Mouse (Mus musculus): ENCODE data around the gene Ppm1h. TPM values are rescaled to one million over a fixed set of nuclear protein-coding genes. Genes with fewer than 3 reads are reported as not detected.
"Not testable (repeated sequence)": the region's sequence is repeated elsewhere in the genome, so short reads cannot be mapped to it uniquely, and the experiment has no call there.

Ppm1h gene
- total RNA-seq, 2 experiments from 2014 or later: 5.0 to 6.5 TPM

- no peak for ATAC-seq (replicated peaks; ENCODE audit: low FRiP score, poor library complexity, severe bottlenecking)
Measured at GRCm38 (mm10) chr10:122944888-122945287, 266.3 kb downstream of the Ppm1h start.

- ATAC-seq (replicated peaks; ENCODE audit: low FRiP score, poor library complexity, severe bottlenecking): no peak
Measured at GRCm38 (mm10) chr10:122950966-122951365, 272.4 kb downstream of the Ppm1h start.

DNA sequence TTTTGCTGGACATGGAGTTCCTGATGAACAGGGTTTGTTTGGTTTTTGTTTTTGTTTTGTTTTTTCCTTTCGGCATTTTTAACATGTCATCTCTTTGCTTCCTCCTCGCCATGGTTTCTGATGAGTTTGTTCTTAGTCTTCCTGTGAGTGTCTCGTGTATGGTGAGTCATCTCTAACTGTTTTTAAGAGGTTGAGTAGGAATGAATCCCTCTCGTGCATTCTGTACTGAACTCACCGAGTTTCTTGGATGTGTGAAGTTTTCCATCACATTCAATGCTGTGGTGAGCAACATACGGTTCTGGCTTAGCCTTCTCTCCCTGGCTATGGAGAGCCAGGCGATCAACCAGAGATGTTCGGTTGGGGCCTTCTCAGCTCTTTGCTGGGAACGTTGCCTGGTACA lies 275.0 kb downstream of the Ppm1h start:
- no peak for ATAC-seq (replicated peaks; ENCODE audit: low FRiP score, poor library complexity, severe bottlenecking)

DNA sequence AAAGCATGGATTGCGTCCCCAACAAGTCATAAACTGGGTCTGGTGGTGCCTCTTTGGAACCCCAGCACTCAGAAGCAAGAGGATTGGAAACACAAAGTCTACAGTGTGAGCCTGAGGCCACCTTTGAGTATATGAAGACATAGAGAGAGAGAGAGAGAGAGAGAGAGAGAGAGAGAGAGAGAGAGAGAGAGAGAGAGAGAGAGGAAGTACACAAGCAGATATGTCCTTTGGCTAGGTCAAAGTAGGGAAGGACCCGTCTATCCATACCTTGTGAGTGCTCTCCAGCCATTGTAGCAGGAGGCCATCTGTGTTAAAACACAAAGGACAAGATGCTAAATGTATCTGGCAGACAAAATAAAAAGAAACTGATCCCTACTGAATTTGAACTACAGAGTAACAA lies 279.4 kb downstream of the Ppm1h start:
- ATAC-seq (replicated peaks; ENCODE audit: low FRiP score, poor library complexity, severe bottlenecking): no peak

- ATAC-seq (replicated peaks; ENCODE audit: low FRiP score, poor library complexity, severe bottlenecking): no peak
Measured at GRCm38 (mm10) chr10:122958699-122959098, 280.1 kb downstream of the Ppm1h start.

- no peak for ATAC-seq (replicated peaks; ENCODE audit: low FRiP score, poor library complexity, severe bottlenecking)
Measured at GRCm38 (mm10) chr10:122960216-122960615, 281.7 kb downstream of the Ppm1h start.

- no peak for ATAC-seq (replicated peaks; ENCODE audit: low FRiP score, poor library complexity, severe bottlenecking)
Measured at GRCm38 (mm10) chr10:122960738-122961137, 282.2 kb downstream of the Ppm1h start.

DNA sequence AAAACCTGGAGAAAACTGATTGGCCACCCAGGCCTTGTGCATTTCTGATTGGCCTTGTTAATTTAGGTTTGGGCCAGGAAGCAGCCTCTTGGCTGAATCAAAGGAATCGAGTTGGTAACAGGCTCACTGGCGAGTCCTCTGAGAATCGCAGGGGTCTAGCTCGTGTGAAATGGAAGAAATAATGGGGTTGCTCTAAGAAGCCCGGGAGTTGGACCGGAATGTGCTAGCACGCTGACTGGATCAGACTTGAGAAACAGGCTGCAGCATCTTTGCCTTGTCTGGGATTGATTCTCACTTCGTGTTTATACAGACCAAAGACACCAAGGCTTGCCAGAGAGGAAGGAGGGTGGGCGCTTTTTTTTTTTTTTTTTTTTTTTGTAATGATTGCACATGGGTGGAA lies 282.9 kb downstream of the Ppm1h start:
- no peak for ATAC-seq (replicated peaks; ENCODE audit: low FRiP score, poor library complexity, severe bottlenecking)

DNA sequence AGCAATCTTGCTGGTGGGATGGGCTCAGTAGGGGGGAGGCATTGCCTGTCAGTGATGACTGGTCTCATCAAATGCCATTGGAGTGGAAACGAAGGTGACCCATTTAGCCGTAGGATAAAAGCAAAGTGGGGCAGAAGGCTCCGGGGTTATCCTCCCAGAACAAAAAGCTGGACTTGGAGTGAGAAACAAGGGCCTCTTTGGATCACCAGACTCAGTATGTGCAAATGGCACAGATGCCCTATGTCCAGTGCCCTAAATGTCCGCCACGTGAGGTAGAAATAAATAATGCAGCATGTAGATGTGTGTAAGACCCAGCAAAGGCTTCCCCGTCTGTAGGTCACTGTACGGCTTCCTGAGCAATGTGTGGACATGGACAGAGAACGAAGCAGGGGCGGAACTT lies 284.1 kb downstream of the Ppm1h start:
- no peak for ATAC-seq (replicated peaks; ENCODE audit: low FRiP score, poor library complexity, severe bottlenecking)

- ATAC-seq (replicated peaks; ENCODE audit: low FRiP score, poor library complexity, severe bottlenecking): no peak
Measured at GRCm38 (mm10) chr10:122963463-122964240, 285.1 kb downstream of the Ppm1h start.

- no peak for ATAC-seq (replicated peaks; ENCODE audit: low FRiP score, poor library complexity, severe bottlenecking)
Measured at GRCm38 (mm10) chr10:122964241-122964636, 285.7 kb downstream of the Ppm1h start.

DNA sequence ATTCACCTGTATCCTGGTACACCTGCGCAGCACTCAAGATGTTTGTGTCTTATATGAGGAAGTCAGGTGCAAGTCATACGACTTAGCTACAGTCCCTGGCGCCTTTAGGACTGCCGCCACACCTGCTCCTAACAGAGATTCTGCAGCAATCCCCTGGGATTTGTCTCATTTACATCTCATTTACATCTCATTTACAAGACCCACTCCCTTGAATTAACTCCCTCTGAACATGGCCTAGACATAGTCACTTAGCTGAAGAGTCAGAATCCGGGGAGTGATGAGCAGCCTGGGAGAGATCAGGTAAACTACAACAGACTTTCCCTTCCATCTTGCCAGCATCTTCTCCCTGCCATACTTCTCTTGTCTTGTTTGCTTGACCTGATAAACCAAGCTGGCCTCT lies 287.1 kb downstream of the Ppm1h start:
- not testable (repeated sequence) for ATAC-seq (replicated peaks; ENCODE audit: low FRiP score, poor library complexity, severe bottlenecking)

DNA sequence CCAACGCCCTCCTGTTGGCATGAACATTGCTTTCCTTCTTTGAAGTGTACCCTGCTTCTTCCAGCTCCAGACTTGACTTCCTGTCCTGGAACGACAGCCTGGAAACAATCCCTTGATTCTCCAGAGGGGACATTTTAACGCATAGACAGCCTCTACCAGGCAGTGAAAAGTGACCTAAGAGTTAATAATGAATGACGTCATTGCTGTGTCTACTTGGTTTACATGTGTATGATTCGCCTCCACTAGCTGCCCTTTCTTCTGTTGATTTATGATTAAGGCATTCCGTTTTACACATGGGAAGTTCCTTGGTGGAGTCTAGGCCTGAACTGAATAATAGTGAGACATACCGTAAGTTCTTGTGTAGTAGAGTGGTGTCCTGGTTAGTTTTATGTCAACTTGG lies 287.9 kb downstream of the Ppm1h start:
- ATAC-seq (replicated peaks; ENCODE audit: low FRiP score, poor library complexity, severe bottlenecking): no peak

GRCm38 (mm10) chr10:122970188-122970587 lies 291.6 kb downstream of the Ppm1h start:
- no peak for ATAC-seq (replicated peaks; ENCODE audit: low FRiP score, poor library complexity, severe bottlenecking)

DNA sequence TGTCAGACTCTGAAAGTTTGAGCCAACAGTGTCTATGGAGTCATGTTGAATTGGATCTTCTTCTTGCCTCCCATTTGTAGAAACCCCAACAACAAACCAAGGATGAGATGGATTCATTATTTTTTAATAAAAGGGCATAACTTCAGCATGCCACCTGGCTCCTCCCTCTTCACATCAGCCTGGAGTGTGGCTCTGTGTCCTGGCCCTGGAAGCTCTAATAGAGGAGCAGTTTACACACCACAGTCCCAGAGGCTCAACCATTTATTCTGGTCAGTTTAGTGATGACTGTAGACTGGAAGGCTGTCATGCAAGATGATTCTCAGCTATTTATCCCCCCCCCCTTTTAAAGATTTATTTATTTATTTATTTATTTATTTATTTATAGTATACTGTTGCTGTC lies 294.7 kb downstream of the Ppm1h start:
- ATAC-seq (replicated peaks; ENCODE audit: low FRiP score, poor library complexity, severe bottlenecking): no peak

DNA sequence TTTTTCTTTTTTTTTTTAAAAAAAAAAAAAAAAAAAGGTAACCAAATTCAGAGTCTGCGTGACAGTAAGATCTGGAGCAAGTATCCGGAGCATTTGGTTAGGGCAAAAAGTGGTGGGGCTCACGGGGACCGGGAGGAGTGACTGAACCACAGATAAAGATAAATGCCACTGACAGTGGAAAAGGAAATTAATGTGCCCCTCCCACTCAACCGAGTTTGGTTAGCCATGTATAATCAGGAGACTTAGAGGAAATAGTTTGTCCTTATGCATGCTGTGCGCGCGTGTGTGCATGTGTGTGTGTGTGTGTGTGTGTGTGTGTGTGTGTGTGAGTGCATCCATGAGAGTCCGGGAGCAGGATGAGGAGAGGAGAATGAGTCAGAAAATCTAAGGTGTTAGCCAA lies 297.5 kb downstream of the Ppm1h start:
- no peak for ATAC-seq (replicated peaks; ENCODE audit: low FRiP score, poor library complexity, severe bottlenecking)

DNA sequence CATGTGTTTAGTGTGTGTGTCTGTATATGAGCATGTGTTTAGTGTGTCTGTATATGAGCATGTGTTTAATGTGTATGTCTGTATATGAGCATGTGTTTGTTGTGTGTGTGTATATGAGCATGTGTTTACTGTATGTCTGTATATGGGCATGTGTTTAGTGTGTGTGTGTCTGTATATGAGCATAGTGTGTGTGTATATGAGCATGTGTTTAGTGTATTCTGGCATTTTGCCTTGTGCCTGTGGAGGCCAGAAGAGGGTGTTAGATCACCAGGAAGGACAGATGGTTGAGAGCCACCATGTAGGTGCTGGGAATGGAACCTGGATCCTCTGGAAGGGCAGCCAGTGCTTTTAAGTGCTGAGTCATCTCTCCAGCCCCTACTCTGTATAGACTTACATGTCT lies 300.8 kb downstream of the Ppm1h start:
- ATAC-seq (replicated peaks; ENCODE audit: low FRiP score, poor library complexity, severe bottlenecking): no peak

DNA sequence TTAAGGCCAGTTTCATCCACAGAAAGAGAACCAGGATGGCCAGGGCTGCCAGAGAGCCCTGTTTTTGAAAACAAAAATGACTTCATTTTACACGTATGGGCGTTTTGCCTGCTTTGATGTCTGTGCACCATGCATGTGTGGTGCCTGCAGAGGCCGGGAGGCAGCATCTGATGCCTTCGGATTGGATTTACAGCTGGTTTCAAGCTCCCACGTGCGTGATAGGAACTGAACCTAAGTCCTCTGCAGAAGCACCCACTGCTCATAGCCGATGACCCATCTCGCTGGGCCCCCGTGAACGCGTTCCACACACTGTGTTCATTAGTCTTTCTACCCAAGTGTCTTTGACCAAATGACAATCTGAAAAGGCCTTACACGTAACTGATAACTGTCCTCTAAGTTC lies 301.6 kb downstream of the Ppm1h start:
- ATAC-seq (replicated peaks; ENCODE audit: low FRiP score, poor library complexity, severe bottlenecking): no peak

DNA sequence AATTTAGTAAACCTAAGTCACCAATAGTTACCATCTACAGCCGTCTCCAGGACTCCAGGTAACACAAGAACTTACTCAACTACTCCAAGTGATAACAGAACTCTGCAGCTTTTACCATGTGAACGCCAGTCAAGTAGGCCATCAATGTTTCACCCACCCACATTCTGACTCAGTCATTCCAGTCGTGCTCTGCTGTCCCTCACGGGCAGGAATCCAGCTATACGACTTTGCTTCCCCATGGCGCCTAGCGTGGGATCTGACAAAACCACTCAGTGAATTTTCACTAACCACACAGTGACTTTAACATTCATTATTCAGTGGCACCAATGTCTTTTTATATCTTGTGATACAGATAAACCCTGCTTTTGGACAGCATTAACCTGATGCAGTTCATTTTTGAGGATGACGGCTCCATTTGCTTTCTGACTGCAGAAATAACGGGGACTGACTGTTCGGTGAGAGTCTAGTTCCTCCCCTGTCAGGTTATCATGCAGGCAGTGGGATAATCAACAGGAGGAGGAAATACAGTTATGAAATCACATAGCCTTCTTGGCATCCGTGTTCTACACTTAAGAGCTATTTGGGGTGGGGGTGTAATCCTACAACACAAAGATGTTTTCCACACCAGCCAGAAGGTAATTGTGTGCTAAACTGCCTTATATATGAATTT lies 304.5 kb downstream of the Ppm1h start:
- ATAC-seq (replicated peaks; ENCODE audit: low FRiP score, poor library complexity, severe bottlenecking): no peak

DNA sequence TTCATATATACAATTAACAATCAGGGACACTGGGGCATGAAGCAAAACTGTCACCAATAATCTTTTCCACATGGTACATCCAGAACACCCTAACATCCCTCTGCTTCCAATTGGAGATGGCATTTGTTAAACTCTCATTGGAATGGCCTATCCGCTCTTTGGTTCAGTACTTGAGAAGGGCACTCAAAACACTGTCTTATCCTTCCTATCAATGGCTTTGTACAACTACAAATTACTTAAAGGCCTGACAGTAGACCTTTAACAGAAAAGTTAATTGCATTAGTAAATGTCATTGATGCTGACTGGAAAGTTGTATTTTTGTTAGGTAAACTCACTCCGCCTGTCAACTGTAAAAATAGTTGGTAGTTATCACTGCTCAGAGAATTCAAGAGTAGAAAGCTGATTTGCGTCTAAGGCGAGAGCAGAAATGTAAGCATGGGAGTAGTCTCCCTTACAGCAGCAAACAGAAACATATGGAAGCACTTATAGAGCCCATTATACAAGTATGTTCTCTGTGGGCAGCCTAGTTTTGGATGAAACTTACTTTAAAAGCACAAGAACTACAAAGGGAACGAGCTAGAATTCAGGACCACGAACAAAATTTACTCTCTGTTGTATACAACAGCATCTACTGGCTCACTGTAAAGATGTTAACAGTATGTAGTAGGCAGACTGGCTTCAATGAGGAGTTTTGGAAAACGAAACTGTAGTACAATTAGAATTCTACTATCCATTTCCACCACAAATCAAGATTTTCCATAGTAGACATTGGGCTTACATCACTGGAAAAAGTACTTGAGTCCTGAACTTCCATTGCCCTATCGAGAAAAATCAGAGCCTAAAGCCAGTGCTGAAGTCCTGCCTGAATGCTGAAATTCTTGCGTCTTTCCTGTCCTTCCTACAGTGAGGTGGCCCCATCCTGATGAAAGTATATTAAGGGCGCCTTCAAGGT lies 305.3 kb downstream of the Ppm1h start:
- ATAC-seq (replicated peaks; ENCODE audit: low FRiP score, poor library complexity, severe bottlenecking): no peak

Measured in erythroblast, adult 5-6 weeks (primary cell).